Mouse (Mus musculus) MEL (cell line): ENCODE measurements around the gene Sparc.

Experiments used
- BHLHE40 ChIP-seq: IDR thresholded peaks from 2 replicates; pipeline ENCODE4 v1.6.1; 2012; ENCODE audit warnings: low read depth, mild to moderate bottlenecking, inconsistent platforms, low read length, improper control_type of control experiment, borderline replicate concordance
- CTCF ChIP-seq, 3 experiments: IDR thresholded peaks in 2 of 3; conservative IDR thresholded peaks in 1 of 3; 2 replicates each; pipeline ENCODE4 v1.5.1; 2011 to 2012; ENCODE audit warnings: low read length in 3 of 3, low read depth in 2 of 3, mild to moderate bottlenecking in 2 of 3, improper control_type of control experiment in 1 of 3, inconsistent platforms in 1 of 3, mixed read lengths in 1 of 3, moderate library complexity in 1 of 3; ENCODE audit not compliant: control insufficient read depth in 1 of 3, insufficient read depth in 1 of 3, poor library complexity in 1 of 3, severe bottlenecking in 1 of 3
- ETS1 ChIP-seq: IDR thresholded peaks from 2 replicates; pipeline ENCODE4 v1.6.1; 2012; ENCODE audit warnings: low read depth, mild to moderate bottlenecking, inconsistent platforms, low read length, improper control_type of control experiment, moderate library complexity
- GATA1 ChIP-seq: IDR thresholded peaks from 2 replicates; pipeline ENCODE4 v1.6.1; 2011; ENCODE audit warnings: low read depth, low read length, improper control_type of control experiment
- POLR2A ChIP-seq, 2 experiments: IDR thresholded peaks; 2 replicates each; pipeline ENCODE4 v1.6.1; 2011 to 2012; ENCODE audit warnings: low read length in 2 of 2, mild to moderate bottlenecking in 2 of 2, control low read depth in 1 of 2, improper control_type of control experiment in 1 of 2, low read depth in 1 of 2, moderate library complexity in 1 of 2; ENCODE audit not compliant: control insufficient read depth in 1 of 2, insufficient read depth in 1 of 2, poor library complexity in 1 of 2
- POLR2AphosphoS5 ChIP-seq: IDR thresholded peaks from 2 replicates; pipeline ENCODE4 v1.6.1; 2012; ENCODE audit warnings: low read depth, borderline replicate concordance, mild to moderate bottlenecking, inconsistent platforms, low read length, moderate library complexity, mixed read lengths
- RAD21 ChIP-seq: IDR thresholded peaks from 2 replicates; pipeline ENCODE4 v1.6.1; 2011; ENCODE audit warnings: mild to moderate bottlenecking, low read depth, low read length, improper control_type of control experiment
- RCOR1 ChIP-seq: IDR thresholded peaks from 2 replicates; pipeline ENCODE4 v1.6.1; 2012; ENCODE audit warnings: low read depth, mild to moderate bottlenecking, inconsistent platforms, low read length, improper control_type of control experiment
- TAL1 ChIP-seq: IDR thresholded peaks from 2 replicates; pipeline ENCODE4 v1.6.1; 2012; ENCODE audit warnings: mild to moderate bottlenecking, inconsistent platforms, low read length, moderate library complexity, mixed read lengths
- UBTF ChIP-seq: IDR thresholded peaks from 2 replicates; pipeline ENCODE4 v1.6.1; 2012; ENCODE audit warnings: low read depth, mild to moderate bottlenecking, inconsistent platforms, low read length, improper control_type of control experiment, moderate library complexity, borderline replicate concordance; ENCODE audit not compliant: insufficient read depth
- ZC3H11A ChIP-seq: IDR thresholded peaks from 2 replicates; pipeline ENCODE4 v1.6.1; 2012; ENCODE audit warnings: low read depth, mild to moderate bottlenecking, inconsistent platforms, low read length, improper control_type of control experiment

DNA sequence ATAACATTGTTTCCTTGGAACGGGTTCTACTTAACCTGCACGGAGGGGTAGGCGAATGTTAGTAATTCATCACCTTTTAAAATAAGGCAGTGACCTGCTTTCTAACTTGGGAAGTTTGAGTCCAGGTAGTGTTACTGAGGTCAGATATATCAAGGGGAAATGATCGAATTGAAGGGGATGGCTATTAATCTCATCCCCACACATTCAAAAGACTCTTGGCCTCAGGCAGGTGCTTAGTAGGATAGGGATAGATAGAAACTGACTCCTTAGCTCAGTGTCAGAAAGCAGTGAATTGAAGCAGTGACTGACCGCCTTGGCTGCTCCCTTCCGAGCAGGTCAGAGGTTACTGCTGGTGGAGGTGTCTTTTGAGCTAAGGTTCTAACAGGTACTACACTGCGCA, 48.5 kb upstream of the Sparc start:
- no peak for TF ChIP-seq ZC3H11A
- TF ChIP-seq CTCF (IDR thresholded peaks at IDR 0.05 in 2 of 3, conservative IDR thresholded peaks at IDR 0.05 in 1 of 3; ENCODE audit: control insufficient read depth in 1 of 3, insufficient read depth in 1 of 3, low read depth in 2 of 3, low read length in 3 of 3, poor library complexity in 1 of 3, severe bottlenecking in 1 of 3): no peak
- TF ChIP-seq BHLHE40: no peak
- no peak for TF ChIP-seq RCOR1
- no peak for TF ChIP-seq UBTF
- peak in 1 of 2 experiments; percentile 6; a peak in 1 of 4 replicates for TF ChIP-seq POLR2A (IDR thresholded peaks at IDR 0.05; ENCODE audit: control insufficient read depth in 1 of 2, insufficient read depth in 1 of 2, low read depth in 1 of 2, low read length in 2 of 2, poor library complexity in 1 of 2)
- no peak for TF ChIP-seq POLR2AphosphoS5
- TF ChIP-seq TAL1: peak; percentile 62
- no peak for TF ChIP-seq GATA1
- TF ChIP-seq RAD21: no peak
- TF ChIP-seq ETS1: no peak
